Mouse (Mus musculus): Measurements from ENCODE around the gene Zdhhc21. TPM values are rescaled to one million over a fixed set of nuclear protein-coding genes. Genes with fewer than 3 reads are reported as not detected.

The Zdhhc21 gene
- polyA plus RNA-seq, 1 experiment from 2014 or later, result 15.9 TPM

- Histone ChIP-seq H3K27ac (ENCODE audit: low read length) (no peak overlapping the region), H3K36me3 (ENCODE audit: control insufficient read depth, insufficient read depth, low read length) (peaks cover 5% of the 10 kb centered on the region; the same call in 1 of the 2 replicates), H3K4me3 (ENCODE audit: low read length) (no peak overlapping the region), H3K9ac (ENCODE audit: low read depth, low read length) (no peak overlapping the region), H3K4me2 (ENCODE audit: low read depth, low read length) (no peak overlapping the region), H3K4me1 (ENCODE audit: control insufficient read depth, insufficient read depth, low read length) (peaks cover 3% of the 10 kb centered on the region), H3K27me3 (replicated peaks; ENCODE audit: control insufficient read depth, insufficient read depth, low read length) (no peaks in the 10 kb centered on the region), H3K9me3 (ENCODE audit: control insufficient read depth, low read length) (no peaks in the 10 kb centered on the region)
- ATAC-seq, result peak; percentile 83
- 51% methylated on average over 5 of the region's 5 CpGs for WGBS
These were observed 11.1 kb downstream of the Zdhhc21 start for GRCm38 (mm10) chr4:82848552-82849234.

GRCm38 (mm10) chr4:82837526-82838240 lies 22.1 kb downstream of the Zdhhc21 start:
- Histone ChIP-seq H3K27ac (ENCODE audit: low read length) (no peak overlapping the region), H3K4me3 (ENCODE audit: low read length) (no peak overlapping the region), H3K27me3 (replicated peaks; ENCODE audit: control insufficient read depth, insufficient read depth, low read length) (no peaks in the 10 kb centered on the region), H3K4me1 (ENCODE audit: control insufficient read depth, insufficient read depth, low read length) (no peaks in the 10 kb centered on the region), H3K9ac (ENCODE audit: low read depth, low read length) (no peak overlapping the region), H3K36me3 (ENCODE audit: control insufficient read depth, insufficient read depth, low read length) (peaks cover 7% of the 10 kb centered on the region; the same call in 1 of the 2 replicates), H3K9me3 (ENCODE audit: control insufficient read depth, low read length) (no peaks in the 10 kb centered on the region), H3K4me2 (ENCODE audit: low read depth, low read length) (no peak overlapping the region)
- 67% methylated on average over 3 of the region's 3 CpGs for WGBS
- no peak for ATAC-seq

- Histone ChIP-seq H3K4me1 (ENCODE audit: control insufficient read depth, insufficient read depth, low read length) (no peaks in the 10 kb centered on the region), H3K36me3 (ENCODE audit: control insufficient read depth, insufficient read depth, low read length) (peaks cover 4% of the 10 kb centered on the region; the same call in 1 of the 2 replicates), H3K4me3 (ENCODE audit: low read length) (no peak overlapping the region), H3K27ac (ENCODE audit: low read length) (no peak overlapping the region), H3K27me3 (replicated peaks; ENCODE audit: control insufficient read depth, insufficient read depth, low read length) (no peaks in the 10 kb centered on the region), H3K4me2 (ENCODE audit: low read depth, low read length) (no peak overlapping the region), H3K9ac (ENCODE audit: low read depth, low read length) (no peak overlapping the region), H3K9me3 (ENCODE audit: control insufficient read depth, low read length) (no peaks in the 10 kb centered on the region)
- ATAC-seq, result no peak
- 96% methylated on average over 2 of the region's 2 CpGs for WGBS
These were observed 28.6 kb downstream of the Zdhhc21 start for GRCm38 (mm10) chr4:82831155-82831554.

- no peak overlapping the region for H3K4me3 ChIP-seq (ENCODE audit: low read length)
- H3K4me1 ChIP-seq (ENCODE audit: control insufficient read depth, insufficient read depth, low read length), result no peaks in the 10 kb centered on the region
- 0 out of 2 replicates have a peak, but pooled peaks cover under 1% of the 10 kb centered on the region for H3K36me3 ChIP-seq (ENCODE audit: control insufficient read depth, insufficient read depth, low read length)
- H3K27ac ChIP-seq (ENCODE audit: low read length), result no peak overlapping the region
- H3K9me3 ChIP-seq (ENCODE audit: control insufficient read depth, low read length), result no peaks in the 10 kb centered on the region
- H3K4me2 ChIP-seq (ENCODE audit: low read depth, low read length), result no peak overlapping the region
- H3K9ac ChIP-seq (ENCODE audit: low read depth, low read length), result no peak overlapping the region
- H3K27me3 ChIP-seq (replicated peaks; ENCODE audit: control insufficient read depth, insufficient read depth, low read length), result no peaks in the 10 kb centered on the region
- no peak for ATAC-seq
- 53% methylated on average over 5 of the region's 5 CpGs for WGBS
These were observed 30.3 kb downstream of the Zdhhc21 start for GRCm38 (mm10) chr4:82829429-82829828.

GRCm38 (mm10) chr4:82827001-82827400 lies 32.8 kb downstream of the Zdhhc21 start:
- 61% methylated on average over 2 of the region's 2 CpGs for whole genome bisulfite sequencing
- H3K36me3 ChIP-seq (ENCODE audit: control insufficient read depth, insufficient read depth, low read length), result no peaks in the 10 kb centered on the region

GRCm38 (mm10) chr4:82817833-82818232 lies 41.9 kb downstream of the Zdhhc21 start:
- H3K4me3 ChIP-seq (ENCODE audit: low read length), result no peak overlapping the region
- H3K4me2 ChIP-seq (ENCODE audit: low read depth, low read length), result no peak overlapping the region
- H3K9me3 ChIP-seq (ENCODE audit: control insufficient read depth, low read length), result no peaks in the 10 kb centered on the region
- no peak overlapping the region for H3K27ac ChIP-seq (ENCODE audit: low read length)
- no peak for ATAC-seq
- H3K4me1 ChIP-seq (ENCODE audit: control insufficient read depth, insufficient read depth, low read length), result no peaks in the 10 kb centered on the region
- no peaks in the 10 kb centered on the region for H3K36me3 ChIP-seq (ENCODE audit: control insufficient read depth, insufficient read depth, low read length)
- no peaks in the 10 kb centered on the region for H3K27me3 ChIP-seq (replicated peaks; ENCODE audit: control insufficient read depth, insufficient read depth, low read length)
- WGBS, result 82% methylated on average over 5 of the region's 5 CpGs
- no peak overlapping the region for H3K9ac ChIP-seq (ENCODE audit: low read depth, low read length)

More at GRCm38 (mm10) chr4:82827001-82827400, 32.8 kb downstream of the Zdhhc21 start:
- no peak overlapping the region for H3K4me3 ChIP-seq (ENCODE audit: low read length)
- H3K9ac ChIP-seq (ENCODE audit: low read depth, low read length), result no peak overlapping the region
- no peaks in the 10 kb centered on the region for H3K9me3 ChIP-seq (ENCODE audit: control insufficient read depth, low read length)
- no peaks in the 10 kb centered on the region for H3K27me3 ChIP-seq (replicated peaks; ENCODE audit: control insufficient read depth, insufficient read depth, low read length)
- no peak for ATAC-seq
- H3K27ac ChIP-seq (ENCODE audit: low read length), result no peak overlapping the region
- no peak overlapping the region for H3K4me2 ChIP-seq (ENCODE audit: low read depth, low read length)
- no peaks in the 10 kb centered on the region for H3K4me1 ChIP-seq (ENCODE audit: control insufficient read depth, insufficient read depth, low read length)

GRCm38 (mm10) chr4:82816351-82816750 lies 43.4 kb downstream of the Zdhhc21 start:
- Histone ChIP-seq H3K36me3 (ENCODE audit: control insufficient read depth, insufficient read depth, low read length) (no peaks in the 10 kb centered on the region), H3K9me3 (ENCODE audit: control insufficient read depth, low read length) (no peaks in the 10 kb centered on the region), H3K4me2 (ENCODE audit: low read depth, low read length) (no peak overlapping the region), H3K9ac (ENCODE audit: low read depth, low read length) (no peak overlapping the region), H3K27ac (ENCODE audit: low read length) (no peak overlapping the region), H3K4me3 (ENCODE audit: low read length) (no peak overlapping the region), H3K27me3 (replicated peaks; ENCODE audit: control insufficient read depth, insufficient read depth, low read length) (no peaks in the 10 kb centered on the region), H3K4me1 (ENCODE audit: control insufficient read depth, insufficient read depth, low read length) (no peaks in the 10 kb centered on the region)
- 90% methylated on average over 8 of the region's 8 CpGs for WGBS
- no peak for ATAC-seq

GRCm38 (mm10) chr4:82815296-82815695 lies 44.5 kb downstream of the Zdhhc21 start:
- H3K27me3 ChIP-seq (replicated peaks; ENCODE audit: control insufficient read depth, insufficient read depth, low read length), result no peaks in the 10 kb centered on the region
- ATAC-seq, result no peak

GRCm38 (mm10) chr4:82813356-82813755 lies 46.4 kb downstream of the Zdhhc21 start:
- no peaks in the 10 kb centered on the region for H3K4me1 ChIP-seq (ENCODE audit: control insufficient read depth, insufficient read depth, low read length)
- no peak overlapping the region for H3K4me3 ChIP-seq (ENCODE audit: low read length)
- no peaks in the 10 kb centered on the region for H3K36me3 ChIP-seq (ENCODE audit: control insufficient read depth, insufficient read depth, low read length)
- H3K27ac ChIP-seq (ENCODE audit: low read length), result no peak overlapping the region
- H3K9ac ChIP-seq (ENCODE audit: low read depth, low read length), result no peak overlapping the region
- H3K9me3 ChIP-seq (ENCODE audit: control insufficient read depth, low read length), result no peaks in the 10 kb centered on the region
- 77% methylated on average over 6 of the region's 6 CpGs for WGBS
- H3K4me2 ChIP-seq (ENCODE audit: low read depth, low read length), result no peak overlapping the region
- ATAC-seq, result no peak
- no peaks in the 10 kb centered on the region for H3K27me3 ChIP-seq (replicated peaks; ENCODE audit: control insufficient read depth, insufficient read depth, low read length)

More at GRCm38 (mm10) chr4:82815296-82815695, 44.5 kb downstream of the Zdhhc21 start:
- no peaks in the 10 kb centered on the region for H3K9me3 ChIP-seq (ENCODE audit: control insufficient read depth, low read length)
- no peak overlapping the region for H3K4me3 ChIP-seq (ENCODE audit: low read length)
- H3K4me1 ChIP-seq (ENCODE audit: control insufficient read depth, insufficient read depth, low read length), result no peaks in the 10 kb centered on the region
- no peak overlapping the region for H3K27ac ChIP-seq (ENCODE audit: low read length)
- no peaks in the 10 kb centered on the region for H3K36me3 ChIP-seq (ENCODE audit: control insufficient read depth, insufficient read depth, low read length)
- H3K9ac ChIP-seq (ENCODE audit: low read depth, low read length), result no peak overlapping the region
- 44% methylated on average over 4 of the region's 4 CpGs for WGBS
- H3K4me2 ChIP-seq (ENCODE audit: low read depth, low read length), result no peak overlapping the region
